Mouse (Mus musculus) cerebellum, postnatal 4 days (tissue): ENCODE results near the gene Fam69a.
"Not testable (repeated sequence)": the region's sequence is repeated elsewhere in the genome, so short reads cannot be mapped to it uniquely, and the experiment has no call there.

Experiments
- DNase-seq, 2 experiments: peaks; one replicate each; pipeline ENCODE4 v3.0.0; 2022; ENCODE audit warnings: low spot score in 2 of 2, mixed read lengths in 1 of 2

Fam69a gene

GRCm38 (mm10) chr5:107946475-107946874, 40.4 kb downstream of the Fam69a start:
- DNase-seq, result no peak

- DNase-seq, result no peak
Observed at GRCm38 (mm10) chr5:107943526-107943925, 43.4 kb downstream of the Fam69a start.

- no peak for DNase-seq
Observed at GRCm38 (mm10) chr5:107942941-107943340, 43.9 kb downstream of the Fam69a start.

GRCm38 (mm10) chr5:107941222-107941621, 45.7 kb downstream of the Fam69a start:
- DNase-seq, result no peak

GRCm38 (mm10) chr5:107939701-107940100, 47.2 kb downstream of the Fam69a start:
- no peak for DNase-seq

- DNase-seq, result no peak
Observed at GRCm38 (mm10) chr5:107938886-107939285, 48.0 kb downstream of the Fam69a start.

GRCm38 (mm10) chr5:107938483-107938882, 48.4 kb downstream of the Fam69a start:
- not testable (repeated sequence) for DNase-seq

- no peak for DNase-seq
Observed at GRCm38 (mm10) chr5:107936625-107937389, 50.1 kb downstream of the Fam69a start.

- DNase-seq, result no peak
Observed at GRCm38 (mm10) chr5:107934770-107935543, 51.9 kb downstream of the Fam69a start.

- no peak for DNase-seq
Observed at GRCm38 (mm10) chr5:107933202-107933974, 53.5 kb downstream of the Fam69a start.

- DNase-seq, result no peak
Observed at GRCm38 (mm10) chr5:107932556-107932955, 54.3 kb downstream of the Fam69a start.

- no peak for DNase-seq
Observed at GRCm38 (mm10) chr5:107926550-107927249, 60.2 kb downstream of the Fam69a start.

- DNase-seq, result no peak
Observed at GRCm38 (mm10) chr5:107924564-107924963, 62.3 kb downstream of the Fam69a start.

- no peak for DNase-seq
Observed at GRCm38 (mm10) chr5:107922836-107923235, 64.0 kb downstream of the Fam69a start.

GRCm38 (mm10) chr5:107921400-107922252, 65.3 kb downstream of the Fam69a start:
- peak in 1 of 2 experiments; percentile 40 for DNase-seq

- no peak for DNase-seq
Observed at GRCm38 (mm10) chr5:107915280-107915679, 71.6 kb downstream of the Fam69a start.

- DNase-seq, result no peak
Observed at GRCm38 (mm10) chr5:107911012-107911411, 75.9 kb downstream of the Fam69a start.

GRCm38 (mm10) chr5:107910084-107910616, 76.7 kb downstream of the Fam69a start:
- no peak for DNase-seq

- DNase-seq, result no peak
Observed at GRCm38 (mm10) chr5:107909668-107910067, 77.2 kb downstream of the Fam69a start.

GRCm38 (mm10) chr5:107908514-107909110, 78.3 kb downstream of the Fam69a start:
- no peak for DNase-seq
